Mouse (Mus musculus): Measurements from ENCODE around the gene Psmd12. TPM values are rescaled to one million over a fixed set of nuclear protein-coding genes. Genes with fewer than 3 reads are reported as not detected.
"Not testable (repeated sequence)": the region's sequence is repeated elsewhere in the genome, so short reads cannot be mapped to it uniquely, and the experiment has no call there.

Psmd12 gene
- polyA plus RNA-seq, 1 experiment from 2014 or later: 151 TPM

DNA sequence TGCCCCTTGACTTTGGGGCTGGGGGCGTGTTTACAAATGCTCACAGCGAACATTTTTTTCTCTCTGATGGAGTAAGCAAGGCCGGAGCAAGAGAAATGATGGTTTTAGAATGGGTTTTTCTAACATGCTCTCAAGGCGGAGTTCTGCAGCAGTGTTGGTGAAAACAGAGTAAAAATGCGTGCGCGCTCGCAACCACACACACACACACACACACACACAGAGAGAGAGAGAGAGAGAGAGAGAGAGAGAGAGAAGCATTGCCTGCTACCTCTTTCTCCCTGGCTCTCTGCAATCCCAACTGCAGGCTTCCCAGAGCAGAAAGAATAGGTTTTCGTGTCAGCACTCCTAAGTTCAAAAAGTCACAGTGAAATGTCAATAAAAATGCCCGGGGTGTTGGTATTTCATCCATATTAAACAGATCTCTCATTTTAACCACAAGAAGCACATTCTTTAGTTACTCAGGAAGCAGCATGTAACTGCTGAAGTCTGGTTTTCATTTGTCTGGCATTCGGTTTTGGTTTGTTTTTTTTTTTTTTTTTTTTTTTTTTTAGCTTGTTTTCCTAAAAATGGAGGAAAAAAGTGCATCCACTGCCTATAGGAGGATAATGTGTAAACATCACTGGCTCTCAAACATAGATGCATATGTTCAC lies 8.1 kb upstream of the Psmd12 start:
- peak overlapping the region; percentile 89 for H3K4me3 ChIP-seq (replicated peaks; ENCODE audit: low read depth, low read length)
- H3K4me2 ChIP-seq (ENCODE audit: low read length): peak overlapping the region; percentile 98
- no peaks in the 10 kb centered on the region; the same call in 1 of the 2 replicates for H3K4me1 ChIP-seq (replicated peaks; ENCODE audit: insufficient read depth, low read length)
- H3K36me3 ChIP-seq (ENCODE audit: insufficient read depth, low read length): no peaks in the 10 kb centered on the region
- H3K27me3 ChIP-seq (ENCODE audit: insufficient read depth, low read length): no peaks in the 10 kb centered on the region
- ATAC-seq (replicated peaks; ENCODE audit: low FRiP score, low read depth) (no peak), DNase-seq (ENCODE audit: low spot score) (peak; percentile 40)
- peak overlapping the region; percentile 91 for H3K27ac ChIP-seq
- WGBS: 9% methylated on average over 11 of the region's 11 CpGs
- H3K9ac ChIP-seq (ENCODE audit: low read depth, low read length): peak overlapping the region; percentile 39; the same call in 1 of the 2 replicates
- H3K9me3 ChIP-seq (replicated peaks; ENCODE audit: low read length): no peaks in the 10 kb centered on the region
- TF ChIP-seq CTCF (IDR thresholded peaks at IDR 0.05; ENCODE audit: low read depth): no peak

DNA sequence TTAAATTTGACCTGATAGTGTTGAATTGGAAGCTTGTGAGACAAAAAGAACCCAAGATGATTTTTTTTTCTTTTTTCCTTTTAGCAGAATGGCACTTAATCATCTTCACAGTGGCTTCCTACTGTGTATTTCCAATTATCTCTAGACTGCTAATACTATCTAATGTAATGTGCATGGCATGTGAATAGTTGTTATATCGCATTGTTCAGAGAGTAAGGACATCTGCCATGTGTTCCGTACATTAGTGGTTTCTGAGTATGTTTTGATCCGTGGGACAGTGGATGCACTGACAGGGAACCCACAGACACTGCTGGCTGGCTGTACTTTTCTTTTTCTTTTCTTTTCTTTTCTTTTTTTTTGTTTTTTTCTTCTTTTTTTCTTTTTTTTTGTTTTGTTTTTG lies 7.0 kb upstream of the Psmd12 start:
- H3K4me1 ChIP-seq (replicated peaks; ENCODE audit: insufficient read depth, low read length): no peaks in the 10 kb centered on the region; the same call in 1 of the 2 replicates
- H3K9ac ChIP-seq (ENCODE audit: low read depth, low read length): no peak overlapping the region
- no peaks in the 10 kb centered on the region for H3K27me3 ChIP-seq (ENCODE audit: insufficient read depth, low read length)
- H3K4me3 ChIP-seq (replicated peaks; ENCODE audit: low read depth, low read length): no peak overlapping the region
- H3K9me3 ChIP-seq (replicated peaks; ENCODE audit: low read length): no peaks in the 10 kb centered on the region
- no peak overlapping the region for H3K4me2 ChIP-seq (ENCODE audit: low read length)
- H3K27ac ChIP-seq: no peak overlapping the region
- DNase-seq (ENCODE audit: low spot score) (no peak), ATAC-seq (replicated peaks; ENCODE audit: low FRiP score, low read depth) (no peak)
- H3K36me3 ChIP-seq (ENCODE audit: insufficient read depth, low read length): no peaks in the 10 kb centered on the region
- TF ChIP-seq CTCF (IDR thresholded peaks at IDR 0.05; ENCODE audit: low read depth): no peak
- WGBS: 95% methylated on average over 3 of the region's 3 CpGs

DNA sequence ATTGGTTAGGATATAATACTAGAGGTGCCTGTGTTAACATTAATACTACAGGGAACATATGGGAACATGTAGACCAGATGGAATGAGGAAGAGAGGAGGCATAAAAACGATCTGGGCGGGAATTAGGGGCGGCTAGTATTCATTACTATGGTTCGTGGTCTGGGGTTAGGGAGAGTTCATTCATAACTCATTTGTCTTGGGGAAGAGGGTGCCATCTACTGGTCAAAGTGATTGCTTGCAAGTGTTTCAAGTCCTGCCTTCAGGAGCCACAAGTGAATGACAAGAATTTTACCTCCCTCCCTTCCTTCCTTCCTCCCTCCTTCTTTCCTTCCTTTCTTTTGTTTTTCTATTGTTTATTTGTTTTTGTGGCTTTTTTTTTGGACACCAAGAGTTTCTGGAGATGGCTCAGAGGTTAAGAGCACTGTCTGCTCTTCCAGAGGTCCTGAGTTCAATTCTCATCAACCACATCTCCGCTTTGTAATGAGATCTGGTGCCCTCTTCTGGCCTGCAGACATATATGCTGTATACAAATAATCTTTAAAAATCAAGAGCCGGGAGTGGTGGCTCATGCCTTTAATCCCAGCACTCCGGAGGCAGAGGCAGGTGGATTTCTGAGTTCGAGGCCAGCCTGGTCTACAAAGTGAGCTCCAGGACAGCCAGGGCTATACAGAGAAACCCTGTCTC lies 6.0 kb upstream of the Psmd12 start:
- no peak overlapping the region for H3K4me2 ChIP-seq (ENCODE audit: low read length)
- no peak overlapping the region for H3K4me3 ChIP-seq (replicated peaks; ENCODE audit: low read depth, low read length)
- no peaks in the 10 kb centered on the region for H3K36me3 ChIP-seq (ENCODE audit: insufficient read depth, low read length)
- H3K27ac ChIP-seq: no peak overlapping the region
- H3K9ac ChIP-seq (ENCODE audit: low read depth, low read length): no peak overlapping the region
- no peaks in the 10 kb centered on the region for H3K9me3 ChIP-seq (replicated peaks; ENCODE audit: low read length)
- DNase-seq (ENCODE audit: low spot score): peak; percentile 97
- TF ChIP-seq CTCF (IDR thresholded peaks at IDR 0.05; ENCODE audit: low read depth): peak; percentile 95
- 21% methylated on average over 8 of the region's 8 CpGs for WGBS
- no peak; the same call in 1 of the 2 replicates for ATAC-seq (replicated peaks; ENCODE audit: low FRiP score, low read depth)
- no peaks in the 10 kb centered on the region for H3K27me3 ChIP-seq (ENCODE audit: insufficient read depth, low read length)
- H3K4me1 ChIP-seq (replicated peaks; ENCODE audit: insufficient read depth, low read length): no peaks in the 10 kb centered on the region; the same call in 1 of the 2 replicates

DNA sequence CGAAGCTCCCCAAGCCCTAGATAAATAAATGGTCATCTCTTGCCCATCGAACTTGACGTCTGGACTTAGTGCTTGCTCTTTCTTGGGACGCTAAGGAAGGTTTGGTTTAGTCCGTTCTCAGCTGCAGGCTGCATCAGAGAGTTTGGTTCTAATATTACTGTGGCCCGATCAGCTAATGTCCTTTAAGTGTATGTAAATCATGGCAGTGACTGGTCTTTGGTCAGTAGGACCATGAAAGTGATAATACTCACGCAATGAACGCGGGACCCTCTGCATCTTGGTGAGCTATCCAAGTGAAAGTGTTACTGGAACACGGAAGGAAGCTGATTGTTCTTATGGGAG lies 549 bp downstream of the Psmd12 start:
- WGBS: under 1% methylated on average over 10 of the region's 10 CpGs
- DNase-seq (ENCODE audit: low spot score) (no peak), ATAC-seq (replicated peaks; ENCODE audit: low FRiP score, low read depth) (no peak)
- Histone ChIP-seq H3K27ac (peak overlapping the region; percentile 84), H3K9ac (ENCODE audit: low read depth, low read length) (peak overlapping the region; percentile 89), H3K4me2 (ENCODE audit: low read length) (peak overlapping the region; percentile 70), H3K4me1 (replicated peaks; ENCODE audit: insufficient read depth, low read length) (peaks cover 8% of the 10 kb centered on the region), H3K9me3 (replicated peaks; ENCODE audit: low read length) (no peaks in the 10 kb centered on the region), H3K36me3 (ENCODE audit: insufficient read depth, low read length) (no peaks in the 10 kb centered on the region), H3K4me3 (replicated peaks; ENCODE audit: low read depth, low read length) (peak overlapping the region; percentile 85), H3K27me3 (ENCODE audit: insufficient read depth, low read length) (no peaks in the 10 kb centered on the region)
- TF ChIP-seq CTCF (IDR thresholded peaks at IDR 0.05; ENCODE audit: low read depth): no peak

DNA sequence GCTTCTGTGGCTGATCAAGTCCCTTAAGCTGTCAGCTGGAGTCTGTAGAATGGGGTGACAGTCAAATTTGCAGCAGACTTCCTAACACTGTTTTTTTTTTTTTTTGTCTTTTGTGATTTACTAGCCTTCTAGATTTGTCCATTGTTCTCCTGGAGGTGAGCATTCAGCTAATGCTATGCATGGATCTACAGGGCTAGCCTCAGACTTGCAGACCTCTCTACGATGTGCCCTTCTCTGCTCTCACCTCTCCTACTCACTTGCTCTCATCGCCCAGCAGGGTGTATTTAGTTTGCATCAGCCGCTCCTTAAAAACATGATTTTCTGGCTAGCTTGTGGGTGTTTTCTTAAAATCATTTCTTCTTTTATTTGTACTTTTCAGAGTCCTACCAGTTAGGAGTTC lies 5.1 kb downstream of the Psmd12 start:
- no peak overlapping the region for H3K4me3 ChIP-seq (replicated peaks; ENCODE audit: low read depth, low read length)
- DNase-seq (ENCODE audit: low spot score) (no peak), ATAC-seq (replicated peaks; ENCODE audit: low FRiP score, low read depth) (no peak)
- no peak overlapping the region for H3K4me2 ChIP-seq (ENCODE audit: low read length)
- no peak overlapping the region for H3K27ac ChIP-seq
- no peak overlapping the region for H3K9ac ChIP-seq (ENCODE audit: low read depth, low read length)
- TF ChIP-seq CTCF (IDR thresholded peaks at IDR 0.05; ENCODE audit: low read depth): no peak
- WGBS: 91% methylated on average over 3 of the region's 3 CpGs
- H3K9me3 ChIP-seq (replicated peaks; ENCODE audit: low read length): no peaks in the 10 kb centered on the region
- H3K4me1 ChIP-seq (replicated peaks; ENCODE audit: insufficient read depth, low read length): peaks cover 8% of the 10 kb centered on the region
- no peaks in the 10 kb centered on the region for H3K27me3 ChIP-seq (ENCODE audit: insufficient read depth, low read length)
- H3K36me3 ChIP-seq (ENCODE audit: insufficient read depth, low read length): peaks cover 24% of the 10 kb centered on the region

DNA sequence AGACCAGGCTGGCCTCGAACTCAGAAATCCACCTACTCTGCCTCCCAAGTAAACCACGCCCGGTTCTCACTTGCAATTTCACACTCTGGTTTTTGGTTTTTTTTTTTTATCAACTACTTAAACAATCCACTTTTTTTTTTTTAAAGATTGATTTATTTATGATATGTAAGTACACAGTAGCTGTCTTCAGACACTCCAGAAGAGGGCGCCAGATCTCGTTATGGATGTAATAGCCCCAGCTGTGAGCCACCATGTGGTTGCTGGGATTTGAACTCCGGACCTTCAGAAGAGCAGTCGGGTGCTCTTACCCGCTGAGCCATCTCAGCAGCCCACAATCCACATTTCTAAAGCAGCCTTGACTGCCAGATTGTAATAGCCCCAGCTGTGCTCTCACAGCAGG lies 23.5 kb downstream of the Psmd12 start:
- ATAC-seq (replicated peaks; ENCODE audit: low FRiP score, low read depth): no peak
- H3K9me3 ChIP-seq (replicated peaks; ENCODE audit: low read length): no peaks in the 10 kb centered on the region
- peak; percentile 41; the same call in 1 of the 2 replicates for TF ChIP-seq CTCF (IDR thresholded peaks at IDR 0.05; ENCODE audit: low read depth)
- no peak overlapping the region for H3K4me3 ChIP-seq (replicated peaks; ENCODE audit: low read depth, low read length)
- H3K4me1 ChIP-seq (replicated peaks; ENCODE audit: insufficient read depth, low read length): no peaks in the 10 kb centered on the region
- peaks cover 11% of the 10 kb centered on the region for H3K36me3 ChIP-seq (ENCODE audit: insufficient read depth, low read length)
- no peak for DNase-seq (ENCODE audit: low spot score)
- H3K27ac ChIP-seq: no peak overlapping the region
- 92% methylated on average over 8 of the region's 8 CpGs for WGBS
- no peak overlapping the region for H3K4me2 ChIP-seq (ENCODE audit: low read length)
- H3K27me3 ChIP-seq (ENCODE audit: insufficient read depth, low read length): no peaks in the 10 kb centered on the region
- no peak overlapping the region for H3K9ac ChIP-seq (ENCODE audit: low read depth, low read length)

DNA sequence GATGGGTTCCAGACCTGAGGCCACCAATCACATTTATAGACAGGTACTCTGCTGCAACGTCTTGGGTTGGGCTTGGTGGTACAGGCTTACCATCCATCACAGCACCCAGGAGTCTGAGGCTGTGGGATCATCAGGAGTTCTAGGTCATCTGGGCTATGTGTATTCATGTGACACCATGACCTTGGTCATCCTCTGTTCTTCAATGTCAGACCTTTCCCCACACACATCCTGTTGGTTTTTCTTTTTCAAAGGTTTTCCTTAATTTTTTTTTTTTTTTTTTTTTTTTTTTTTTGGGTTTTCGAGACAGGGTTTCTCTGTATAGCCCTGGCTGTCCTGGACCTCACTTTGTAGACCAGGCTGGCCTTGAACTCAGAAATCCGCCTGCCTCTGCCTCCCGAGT lies 25.1 kb downstream of the Psmd12 start:
- H3K9ac ChIP-seq (ENCODE audit: low read depth, low read length); H3K4me3 ChIP-seq (replicated peaks; ENCODE audit: low read depth, low read length); H3K27me3 ChIP-seq (ENCODE audit: insufficient read depth, low read length); ATAC-seq (replicated peaks; ENCODE audit: low FRiP score, low read depth); H3K27ac ChIP-seq; H3K4me2 ChIP-seq (ENCODE audit: low read length); H3K4me1 ChIP-seq (replicated peaks; ENCODE audit: insufficient read depth, low read length); DNase-seq (ENCODE audit: low spot score); H3K9me3 ChIP-seq (replicated peaks; ENCODE audit: low read length); H3K36me3 ChIP-seq (ENCODE audit: insufficient read depth, low read length): not testable (repeated sequence)
- 92% methylated on average over 3 of the region's 4 CpGs for WGBS
